Mouse (Mus musculus) CH12.LX (cell line): ENCODE data around the gene Galnt14. TPM values are rescaled to one million over a fixed set of nuclear protein-coding genes. Genes with fewer than 3 reads are reported as not detected.

Source experiments
- DNase-seq: peaks from one replicate; pipeline ENCODE4 v3.0.0-alpha.2; 2013; ENCODE audit errors: extremely low read depth
- H3K27ac ChIP-seq: 2 replicates; pipeline ENCODE4 v1.5.1; 2012; ENCODE audit warnings: low read depth, mild to moderate bottlenecking, control low read depth, moderate library complexity; ENCODE audit not compliant: insufficient read depth
- H3K27me3 ChIP-seq: replicated peaks from 2 replicates; pipeline ENCODE3; 2012; ENCODE audit warnings: inconsistent platforms
- H3K36me3 ChIP-seq, 2 experiments: replicated peaks in 1 of 2; 2 replicates each; pipeline versions ENCODE3 to v1.6.1; 2012; ENCODE audit warnings: inconsistent platforms in 1 of 2, low read length in 1 of 2, mild to moderate bottlenecking in 1 of 2, mixed read lengths in 1 of 2, moderate library complexity in 1 of 2; ENCODE audit not compliant: control insufficient read depth in 1 of 2, insufficient read depth in 1 of 2
- H3K4me1 ChIP-seq, 2 experiments: 2 replicates each; pipeline ENCODE4 v1.6.1; 2012; ENCODE audit warnings: inconsistent platforms in 1 of 2, moderate library complexity in 1 of 2; ENCODE audit not compliant: insufficient read depth in 2 of 2, control insufficient read depth in 1 of 2
- H3K4me2 ChIP-seq: 2 replicates; pipeline ENCODE4 v1.6.1; 2012; ENCODE audit warnings: low read depth, mild to moderate bottlenecking, control low read depth; ENCODE audit not compliant: poor library complexity, insufficient read depth, severe bottlenecking
- H3K4me3 ChIP-seq, 3 experiments: fragments of 150-350 bp in 1 of 3; sonication (generic) in 1 of 3; replicated peaks in 1 of 3; 2 replicates each; pipeline versions ENCODE3 to v1.5.1; 2011 to 2012; ENCODE audit warnings: low read depth in 2 of 3, low read length in 2 of 3, mild to moderate bottlenecking in 2 of 3, moderate library complexity in 2 of 3, control low read depth in 1 of 3, improper control_type of control experiment in 1 of 3, inconsistent platforms in 1 of 3, mixed read lengths in 1 of 3; ENCODE audit not compliant: poor library complexity in 1 of 3
- H3K79me2 ChIP-seq: replicated peaks from 2 replicates; pipeline ENCODE4 v1.6.1; 2012; ENCODE audit warnings: mild to moderate bottlenecking, moderate library complexity; ENCODE audit not compliant: control insufficient read depth, poor library complexity, insufficient read depth, severe bottlenecking; ENCODE audit errors: extremely low read depth
- H3K9ac ChIP-seq: 2 replicates; pipeline ENCODE4 v1.6.1; 2012; ENCODE audit warnings: low read depth, mild to moderate bottlenecking, control low read depth, moderate library complexity; ENCODE audit not compliant: insufficient read depth
- H3K9me3 ChIP-seq: replicated peaks from 2 replicates; pipeline ENCODE3; 2012; ENCODE audit warnings: low read length, inconsistent platforms, mixed read lengths
- BHLHE40 ChIP-seq: IDR thresholded peaks from 2 replicates; pipeline ENCODE4 v1.6.1; 2011; ENCODE audit warnings: mild to moderate bottlenecking, low read depth, low read length, improper control_type of control experiment
- CHD1 ChIP-seq: IDR thresholded peaks from 2 replicates; pipeline ENCODE4 v1.6.1; 2012; ENCODE audit warnings: low read depth, low read length, improper control_type of control experiment, inconsistent platforms
- CHD2 ChIP-seq: IDR thresholded peaks from 2 replicates; pipeline ENCODE4 v1.6.1; 2011; ENCODE audit warnings: low read length, improper control_type of control experiment
- CTCF ChIP-seq, 2 experiments: IDR thresholded peaks in 1 of 2; conservative IDR thresholded peaks in 1 of 2; 2 replicates each; pipeline ENCODE4 v1.5.1; 2011 to 2012; ENCODE audit warnings: low read depth in 2 of 2, low read length in 2 of 2, improper control_type of control experiment in 1 of 2, inconsistent platforms in 1 of 2, mild to moderate bottlenecking in 1 of 2, moderate library complexity in 1 of 2
- EP300 ChIP-seq: IDR thresholded peaks from 2 replicates; pipeline ENCODE4 v1.6.1; 2011; ENCODE audit warnings: low read length, improper control_type of control experiment
- HCFC1 ChIP-seq: IDR thresholded peaks from 2 replicates; pipeline ENCODE4 v1.6.1; 2012; ENCODE audit warnings: low read depth, mild to moderate bottlenecking, inconsistent platforms, low read length, improper control_type of control experiment
- JUND ChIP-seq: conservative IDR thresholded peaks from 2 replicates; pipeline ENCODE4 v1.6.1; 2011; ENCODE audit warnings: low read depth, low read length, improper control_type of control experiment
- MAZ ChIP-seq: IDR thresholded peaks from 2 replicates; pipeline ENCODE4 v1.6.1; 2012; ENCODE audit warnings: low read depth, mild to moderate bottlenecking, inconsistent platforms, low read length, improper control_type of control experiment, moderate library complexity
- MYC ChIP-seq: IDR thresholded peaks from 2 replicates; pipeline ENCODE4 v1.6.1; 2011; ENCODE audit warnings: low read depth, mild to moderate bottlenecking, improper control_type of control experiment, low read length
- NRF1 ChIP-seq: IDR thresholded peaks from 2 replicates; pipeline ENCODE4 v1.6.1; 2014; ENCODE audit warnings: low read depth, mild to moderate bottlenecking, inconsistent platforms, low read length, improper control_type of control experiment, moderate library complexity
- PAX5 ChIP-seq: IDR thresholded peaks from 2 replicates; pipeline ENCODE4 v1.6.1; 2012; ENCODE audit warnings: low read length, inconsistent platforms, mixed read lengths
- RAD21 ChIP-seq: IDR thresholded peaks from 2 replicates; pipeline ENCODE4 v1.6.1; 2011; ENCODE audit warnings: low read depth, mild to moderate bottlenecking, low read length, improper control_type of control experiment, moderate library complexity
- RCOR1 ChIP-seq: conservative IDR thresholded peaks from 2 replicates; pipeline ENCODE4 v1.6.1; 2012; ENCODE audit warnings: low read depth, mild to moderate bottlenecking, inconsistent platforms, low read length, improper control_type of control experiment
- SMC3 ChIP-seq: IDR thresholded peaks from 2 replicates; pipeline ENCODE4 v1.6.1; 2011; ENCODE audit warnings: low read depth, low read length, improper control_type of control experiment
- UBTF ChIP-seq: IDR thresholded peaks from 2 replicates; pipeline ENCODE4 v1.6.1; 2012; ENCODE audit warnings: low read depth, mild to moderate bottlenecking, inconsistent platforms, low read length, improper control_type of control experiment, moderate library complexity
- USF2 ChIP-seq: conservative IDR thresholded peaks from 2 replicates; pipeline ENCODE4 v1.6.1; 2011; ENCODE audit warnings: low read depth, low read length, improper control_type of control experiment
- ZC3H11A ChIP-seq: IDR thresholded peaks from 2 replicates; pipeline ENCODE4 v1.6.1; 2012; ENCODE audit warnings: low read depth, mild to moderate bottlenecking, inconsistent platforms, low read length, improper control_type of control experiment
- ZMIZ1 ChIP-seq: IDR thresholded peaks from 2 replicates; pipeline ENCODE4 v1.6.1; 2012; ENCODE audit warnings: low read depth, mild to moderate bottlenecking, inconsistent platforms, low read length, improper control_type of control experiment
- ZNF384 ChIP-seq: IDR thresholded peaks from 2 replicates; pipeline ENCODE4 v1.6.1; 2012; ENCODE audit warnings: low read depth, low read length, improper control_type of control experiment, inconsistent platforms
- dilution Hi-C: fragments of 300-500 bp; cut with MboI; formaldehyde crosslinking; loops from 2 replicates; pipeline ENCODE4 v1.14.3; 2020; ENCODE audit warnings: low sequenced_read_pairs; ENCODE audit not compliant: extremely low pct_unique_long_range_greater_than_20kb, extremely low pct_ligation_motif_present
- in situ Hi-C: fragments of 300-500 bp; cut with MboI; formaldehyde crosslinking; loops from 3 replicates; pipeline ENCODE4 v1.14.3; 2019; ENCODE audit warnings: low sequenced_read_pairs, low pct_ligation_motif_present, low pct_unique_long_range_greater_than_20kb, mixed read lengths
- polyA plus RNA-seq: library from polyadenylated mRNA; unstranded; fragments of >175 nt; gene quantifications from 2 replicates; pipeline ENCODE4 v1.2.1, GENCODE M21; 2012; ENCODE audit warnings: low read depth; ENCODE audit not compliant: insufficient read length
- total RNA-seq, 2 experiments: library from RNA; depleted of rRNA; stranded (reverse); fragments of 300-350 nt in 1 of 2; fragments of >200 nt in 1 of 2; gene quantifications; 2 replicates each; pipeline ENCODE4 v1.2.3; 2012 to 2014

The Galnt14 gene
- total and polyA plus RNA-seq, 3 experiments: 1.0 to 5.8 (median 2.4) TPM

DNA sequence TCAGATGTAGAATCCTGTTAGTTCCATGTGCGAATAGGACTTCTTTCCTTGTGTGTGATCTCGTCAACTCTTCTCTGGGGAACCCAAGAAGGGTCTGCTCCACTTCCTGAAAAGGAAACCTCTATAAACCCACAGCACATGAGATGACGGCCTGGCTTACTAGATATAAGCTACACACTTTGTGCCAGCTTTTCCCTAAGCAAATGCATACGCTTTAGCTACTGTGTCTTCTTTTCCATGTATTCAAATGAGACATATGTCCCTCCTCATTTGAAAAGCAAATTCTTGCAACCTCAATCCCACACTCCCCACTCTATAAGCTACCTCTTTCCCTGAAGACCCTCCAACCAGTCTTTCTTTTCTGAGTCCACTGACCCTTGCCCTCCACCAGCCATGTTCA is 196.0 kb downstream of the Galnt14 start:
- no peaks in the 10 kb centered on the region for H3K27me3 ChIP-seq
- no peaks in the 10 kb centered on the region for H3K36me3 ChIP-seq

DNA sequence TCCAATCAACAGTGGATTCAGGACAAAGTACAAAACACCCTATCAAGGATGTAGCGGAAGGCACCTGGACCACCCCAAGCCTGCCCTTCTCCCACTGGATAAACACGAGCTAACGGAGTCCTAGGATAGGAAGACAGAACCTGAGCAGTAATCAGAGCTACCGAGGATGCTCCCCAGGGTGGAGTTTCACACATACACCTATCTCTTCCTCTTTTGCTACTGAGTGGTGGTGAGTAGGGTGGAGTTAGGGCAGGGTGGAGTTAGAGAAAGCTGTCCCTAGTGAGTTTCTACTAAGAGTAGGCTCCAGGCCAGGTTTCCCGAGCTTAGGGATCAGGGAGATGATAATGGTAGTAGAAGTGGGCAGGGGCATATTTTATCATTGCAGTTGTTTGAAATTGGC is 197.4 kb downstream of the Galnt14 start:
- TF ChIP-seq JUND: no peak
- no peak for TF ChIP-seq UBTF
- no peak for TF ChIP-seq USF2
- no peak for TF ChIP-seq ZMIZ1
- TF ChIP-seq HCFC1: no peak
- TF ChIP-seq RAD21: no peak
- no peak for TF ChIP-seq EP300
- TF ChIP-seq CTCF (conservative IDR thresholded peaks at IDR 0.05 in 1 of 2, IDR thresholded peaks at IDR 0.05 in 1 of 2; ENCODE audit: low read depth in 2 of 2, low read length in 2 of 2): no peak
- no peak for TF ChIP-seq MYC
- TF ChIP-seq NRF1: no peak
- no peak for TF ChIP-seq ZNF384
- DNase-seq: peak; percentile 45
- peaks cover 0 to 30% of the 10 kb centered on the region in 2 experiments; a peak in 2 of 4 replicates for H3K4me1 ChIP-seq
- H3K4me2 ChIP-seq: no peak overlapping the region
- dilution Hi-C loops (no loop called here), in situ Hi-C loops (no loop called here)
- no peak overlapping the region for H3K9ac ChIP-seq
- H3K27ac ChIP-seq: no peak overlapping the region
- no peaks in the 10 kb centered on the region for H3K36me3 ChIP-seq
- no peaks in the 10 kb centered on the region for H3K79me2 ChIP-seq
- H3K9me3 ChIP-seq: no peaks in the 10 kb centered on the region
- no peaks in the 10 kb centered on the region for H3K27me3 ChIP-seq
- no peak overlapping the region for H3K4me3 ChIP-seq

More for the DNA sequence above, 196.0 kb downstream of the Galnt14 start:
- Histone ChIP-seq H3K27ac (no peak overlapping the region), H3K9me3 (no peaks in the 10 kb centered on the region), H3K9ac (no peak overlapping the region), H3K4me1 (peaks cover 2 to 44% of the 10 kb centered on the region in 2 experiments), H3K4me3 (no peak overlapping the region), H3K79me2 (no peaks in the 10 kb centered on the region), H3K4me2 (no peak overlapping the region)
- dilution Hi-C loops: no loop called here
- TF ChIP-seq CHD2: no peak
- in situ Hi-C loops: no loop called here
- DNase-seq: no peak

DNA sequence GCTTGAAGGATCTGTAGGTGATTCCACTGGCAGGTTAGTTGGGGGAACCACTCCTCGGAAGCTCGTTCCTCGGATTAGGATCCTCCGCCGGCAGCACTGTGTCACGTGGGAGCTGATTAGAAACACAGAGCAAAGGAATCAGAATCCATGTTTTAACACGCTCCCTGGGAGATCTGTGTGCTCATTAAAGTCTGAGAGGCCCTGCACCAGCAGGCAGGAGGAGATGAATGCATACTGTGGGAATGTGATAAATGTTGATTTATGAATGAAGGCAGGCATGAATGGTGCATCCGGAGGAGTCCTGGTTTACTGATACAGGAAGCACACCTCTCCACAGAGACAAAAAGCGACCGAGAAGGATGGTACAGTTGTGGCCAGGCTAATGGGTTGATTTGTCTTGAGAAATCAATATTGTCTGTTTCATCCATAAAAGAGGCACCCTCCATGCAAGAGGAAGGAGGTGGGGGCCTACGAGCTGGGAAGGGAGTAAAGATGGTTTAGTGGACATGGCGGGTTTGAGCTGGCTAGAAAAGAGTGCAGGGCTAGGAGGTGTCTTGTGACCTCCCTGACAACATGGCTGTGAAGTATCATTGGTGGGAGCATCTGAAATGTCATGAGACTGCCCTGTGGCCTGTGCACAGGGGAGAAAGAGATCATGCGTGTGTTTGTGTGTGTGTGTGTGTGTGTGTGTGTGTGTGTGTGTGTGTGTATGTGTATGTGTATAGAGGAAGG is 202.3 kb downstream of the Galnt14 start:
- Histone ChIP-seq H3K27ac (no peak overlapping the region), H3K27me3 (no peaks in the 10 kb centered on the region), H3K9ac (no peak overlapping the region), H3K4me3 (no peak overlapping the region), H3K79me2 (no peaks in the 10 kb centered on the region), H3K4me2 (no peak overlapping the region), H3K9me3 (no peaks in the 10 kb centered on the region), H3K36me3 (no peaks in the 10 kb centered on the region), H3K4me1 (peaks cover 0 to 8% of the 10 kb centered on the region in 2 experiments; a peak in 2 of 4 replicates)
- dilution Hi-C loops (no loop called here), in situ Hi-C loops (no loop called here)
- no peak for DNase-seq
- no peak for TF ChIP-seq RAD21
- TF ChIP-seq ZMIZ1: no peak
- TF ChIP-seq PAX5: no peak
- TF ChIP-seq BHLHE40: no peak
- TF ChIP-seq RCOR1: no peak
- no peak for TF ChIP-seq HCFC1
- TF ChIP-seq ZC3H11A: no peak
- no peak for TF ChIP-seq ZNF384
- no peak for TF ChIP-seq MAZ
- TF ChIP-seq EP300: no peak
- no peak for TF ChIP-seq CHD1
- no peak for TF ChIP-seq SMC3
- TF ChIP-seq NRF1: no peak
- no peak for TF ChIP-seq JUND
